Mouse (Mus musculus) right cerebral cortex, adult 18-20 months (tissue): ENCODE results near the gene Polr3e.

Experiments used
- DNase-seq: peaks from one replicate; pipeline ENCODE4 v3.0.0; 2022; ENCODE audit warnings: mixed read lengths

Gene Polr3e

GRCm38 (mm10) chr7:120980931-120981924 is 63.7 kb downstream of the Polr3e start:
- peak; percentile 35 for DNase-seq

GRCm38 (mm10) chr7:120982200-120982841 is 64.8 kb downstream of the Polr3e start, which contains the start of the genes Cdr2 and Mfsd13b:
TSS of gene Cdr2 (minus strand) at chr7:120982312.
TSS of gene Mfsd13b (plus strand) at chr7:120982509.
- DNase-seq, result peak; percentile 96

GRCm38 (mm10) chr7:120982968-120983367 is 65.4 kb downstream of the Polr3e start:
- no peak for DNase-seq

GRCm38 (mm10) chr7:120991191-120991590 is 73.6 kb downstream of the Polr3e start:
- no peak for DNase-seq
